Mouse (Mus musculus): ENCODE data around the gene Glrx5. TPM values are rescaled to one million over a fixed set of nuclear protein-coding genes. Genes with fewer than 3 reads are reported as not detected.

Glrx5 gene
- total and polyA plus RNA-seq, 3 experiments, result 86.5 to 103 (median 94.7) TPM

DNA sequence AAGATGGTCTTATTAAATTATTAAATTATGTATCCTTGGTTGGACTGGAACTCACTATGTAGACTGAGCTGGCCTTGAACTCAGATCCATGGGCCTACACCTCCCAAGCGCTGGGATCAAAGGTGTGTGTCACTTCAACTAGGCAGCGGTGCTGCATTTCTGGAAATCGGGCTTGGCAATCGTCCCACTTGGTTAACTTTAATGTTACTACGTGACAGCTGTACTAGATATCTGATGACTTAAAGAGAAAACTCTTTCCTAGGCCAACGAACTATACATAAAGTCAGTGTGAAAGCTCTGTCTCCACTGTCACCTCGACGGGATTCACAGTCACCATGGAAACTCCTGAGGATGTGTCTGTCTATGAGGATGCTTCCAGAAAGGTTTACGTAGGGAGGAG lies 2.6 kb upstream of the Glrx5 start:
- no peak overlapping the region for H3K9ac ChIP-seq (ENCODE audit: low read depth, low read length)
- no peaks in the 10 kb centered on the region for H3K36me3 ChIP-seq (ENCODE audit: control insufficient read depth, insufficient read depth, low read length)
- H3K4me1 ChIP-seq (ENCODE audit: control insufficient read depth, insufficient read depth, low read length), result peaks cover 7% of the 10 kb centered on the region
- 86% methylated on average over 9 of the region's 9 CpGs for WGBS
- TF ChIP-seq POLR2A (IDR thresholded peaks at IDR 0.05; ENCODE audit: insufficient read depth, low read depth, low read length) (no peak), CTCF (IDR thresholded peaks at IDR 0.05) (no peak)
- no peak overlapping the region for H3K4me3 ChIP-seq
- intact Hi-C loops (cut with DNase I), result loop anchor here (5.0 kb wide), 1 partner anchor 278 kb away; the partner anchor contains the start of gene Dicer1
- no peaks in the 10 kb centered on the region for H3K27me3 ChIP-seq (ENCODE audit: control insufficient read depth, insufficient read depth, low read length)
- H3K79me2 ChIP-seq (replicated peaks; ENCODE audit: control insufficient read depth, insufficient read depth, low read length), result no peaks in the 10 kb centered on the region; the same call in 1 of the 2 replicates
- H3K27ac ChIP-seq, result no peak overlapping the region
- DNase-seq, result no peak

DNA sequence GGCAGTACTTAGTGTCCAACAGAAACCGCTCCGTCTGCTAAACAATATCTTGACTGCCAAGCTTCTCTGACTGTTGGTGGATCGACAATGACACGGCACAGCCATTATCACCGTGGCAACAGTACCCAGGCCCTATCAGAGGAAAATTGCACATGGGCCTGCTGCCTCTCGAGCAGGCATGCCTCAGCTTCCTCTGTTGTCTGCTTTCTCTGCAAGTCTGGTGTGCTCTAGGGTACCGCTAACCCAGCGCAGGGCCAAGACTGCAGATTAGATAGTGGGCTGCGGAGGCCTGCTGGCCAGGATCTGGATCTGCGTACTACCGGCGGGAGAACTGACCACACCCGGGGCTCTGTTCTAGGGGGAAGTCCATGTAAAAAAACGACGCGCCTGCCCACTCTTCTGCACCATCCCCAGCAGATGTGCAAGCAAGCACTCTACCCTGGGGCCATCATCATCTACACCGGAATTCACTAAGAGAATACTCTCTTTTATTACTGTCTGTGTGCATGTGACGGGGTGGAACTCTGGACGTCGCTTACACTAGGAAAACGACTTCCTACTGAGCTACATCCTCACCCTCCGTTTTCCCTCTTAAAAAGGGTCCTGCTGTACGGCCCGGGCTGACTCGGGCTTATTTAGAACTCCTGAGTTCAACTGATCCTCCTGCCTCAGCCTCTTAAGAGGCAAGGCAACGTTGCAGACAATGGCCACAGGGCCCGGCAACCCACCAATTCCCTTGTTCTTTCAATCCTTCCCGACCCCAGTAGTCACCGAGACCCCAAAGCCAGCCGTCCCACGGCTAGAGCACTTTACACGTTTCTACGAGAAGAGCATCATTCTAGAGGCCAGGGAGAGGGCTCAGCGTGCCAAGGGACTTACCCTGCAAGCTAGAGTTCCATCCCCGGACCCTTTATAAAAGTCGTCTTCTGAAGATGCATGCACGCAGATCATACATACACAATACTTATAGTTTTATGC lies 1.1 kb upstream of the Glrx5 start:
- DNase-seq, result no peak
- H3K9ac ChIP-seq (ENCODE audit: low read depth, low read length), result peak overlapping the region; percentile 79
- H3K27ac ChIP-seq, result peak overlapping the region; percentile 74
- TF ChIP-seq EP300 (IDR thresholded peaks at IDR 0.05; ENCODE audit: insufficient read depth, low read depth, low read length), result no peak
- TF ChIP-seq POLR2A (IDR thresholded peaks at IDR 0.05; ENCODE audit: insufficient read depth, low read depth, low read length), result no peak
- no peak for TF ChIP-seq CTCF (IDR thresholded peaks at IDR 0.05)
- H3K4me1 ChIP-seq (ENCODE audit: control insufficient read depth, insufficient read depth, low read length), result peaks cover 7% of the 10 kb centered on the region
- H3K36me3 ChIP-seq (ENCODE audit: control insufficient read depth, insufficient read depth, low read length), result no peaks in the 10 kb centered on the region
- intact Hi-C loops (cut with DNase I), result loop anchor here (5.0 kb wide), 1 partner anchor 279 kb away; the partner anchor contains the start of gene Dicer1
- no peaks in the 10 kb centered on the region; the same call in 1 of the 2 replicates for H3K79me2 ChIP-seq (replicated peaks; ENCODE audit: control insufficient read depth, insufficient read depth, low read length)
- WGBS, result 5% methylated on average over 37 of the region's 37 CpGs
- no peaks in the 10 kb centered on the region for H3K27me3 ChIP-seq (ENCODE audit: control insufficient read depth, insufficient read depth, low read length)
- peak overlapping the region; percentile 93 for H3K4me3 ChIP-seq

DNA sequence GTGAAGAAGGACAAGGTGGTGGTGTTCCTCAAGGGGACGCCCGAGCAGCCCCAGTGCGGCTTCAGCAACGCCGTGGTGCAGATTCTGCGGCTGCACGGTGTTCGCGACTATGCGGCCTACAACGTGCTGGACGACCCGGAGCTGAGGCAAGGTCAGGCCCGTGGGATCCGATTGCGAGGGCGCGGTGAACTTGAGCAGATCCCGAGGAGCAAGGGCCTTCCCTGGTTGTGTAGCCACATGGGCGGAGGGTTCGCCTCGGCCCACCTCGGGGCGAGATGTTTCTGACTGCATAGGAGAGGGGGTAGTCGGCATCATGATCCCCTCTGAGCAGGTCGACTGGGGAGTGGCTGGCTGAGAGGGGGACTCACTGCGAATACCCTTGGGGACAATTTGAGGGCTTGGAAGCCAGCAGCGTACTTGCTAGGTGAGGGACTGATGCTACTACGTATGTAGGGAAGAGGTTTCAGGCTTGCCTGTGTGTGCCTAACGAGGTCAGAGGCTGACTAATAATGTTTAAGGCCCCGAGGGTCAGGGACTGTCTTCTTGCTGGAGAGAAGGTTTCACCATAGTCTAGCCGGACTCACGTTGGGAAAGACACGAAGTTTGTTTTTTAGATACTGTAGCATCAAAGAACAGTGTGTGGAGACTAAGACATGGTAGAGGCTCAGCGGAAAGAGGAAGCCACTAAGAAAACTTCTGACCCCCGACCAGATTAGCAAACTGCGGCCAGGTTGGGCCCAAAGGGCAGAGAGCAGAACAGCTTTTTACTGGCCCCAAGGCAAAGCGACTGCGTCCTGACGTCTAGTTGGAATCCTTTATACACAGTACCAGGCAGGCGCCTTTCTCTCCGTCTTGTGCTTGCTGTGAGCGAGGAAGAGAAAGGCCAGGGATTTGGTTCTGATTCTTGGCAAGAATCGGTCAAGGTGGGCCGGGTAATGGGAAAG lies 616 bp downstream of the Glrx5 start:
- intact Hi-C loops (cut with DNase I), result loop anchor here (5.0 kb wide), 1 partner anchor 281 kb away; the partner anchor contains the start of gene Dicer1
- no peaks in the 10 kb centered on the region; the same call in 1 of the 2 replicates for H3K79me2 ChIP-seq (replicated peaks; ENCODE audit: control insufficient read depth, insufficient read depth, low read length)
- 2% methylated on average over 45 of the region's 45 CpGs for WGBS

DNA sequence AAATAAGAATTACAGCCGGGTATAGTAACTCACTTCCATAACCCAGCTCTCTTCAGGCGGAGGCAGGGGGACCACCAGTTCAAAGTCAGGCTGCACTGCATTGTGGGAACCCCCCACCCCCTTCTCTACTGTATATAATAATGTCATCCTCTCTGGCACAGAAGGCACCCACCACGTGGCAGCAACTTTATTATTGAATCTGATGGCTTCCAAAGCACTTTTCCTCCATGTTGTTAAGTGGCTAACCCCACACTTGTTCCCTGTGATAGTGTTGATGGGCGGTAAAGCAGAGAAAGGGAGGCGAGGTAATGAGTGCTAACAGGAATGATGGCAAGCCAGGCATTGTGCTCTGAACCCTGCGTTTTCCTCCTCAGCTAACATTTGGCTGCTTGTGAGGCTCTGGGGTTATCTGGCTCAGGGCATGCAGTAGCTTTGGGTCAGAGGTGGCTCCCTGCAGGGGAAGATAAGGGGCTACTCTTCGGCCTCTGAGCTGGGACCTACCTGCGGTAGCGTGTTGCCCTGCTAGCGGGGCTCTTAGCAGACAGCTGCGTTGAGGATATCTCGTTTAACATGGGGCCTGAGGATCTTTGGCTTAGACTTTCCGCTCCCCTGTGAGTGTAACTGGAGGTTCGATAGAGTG lies 1.8 kb downstream of the Glrx5 start:
- Histone ChIP-seq H3K27me3 (ENCODE audit: control insufficient read depth, insufficient read depth, low read length) (no peaks in the 10 kb centered on the region), H3K79me2 (replicated peaks; ENCODE audit: control insufficient read depth, insufficient read depth, low read length) (peaks cover 2% of the 10 kb centered on the region; the same call in 1 of the 2 replicates), H3K27ac (no peak overlapping the region), H3K9ac (ENCODE audit: low read depth, low read length) (no peak overlapping the region), H3K4me3 (no peak overlapping the region), H3K36me3 (ENCODE audit: control insufficient read depth, insufficient read depth, low read length) (no peaks in the 10 kb centered on the region), H3K4me1 (ENCODE audit: control insufficient read depth, insufficient read depth, low read length) (peaks cover 8% of the 10 kb centered on the region)
- intact Hi-C loops (cut with DNase I), result loop anchor here (5.0 kb wide), 1 partner anchor 282 kb away; the partner anchor contains the start of gene Dicer1
- WGBS, result 49% methylated on average over 14 of the region's 14 CpGs
- TF ChIP-seq CTCF (IDR thresholded peaks at IDR 0.05) (no peak), POLR2A (IDR thresholded peaks at IDR 0.05; ENCODE audit: insufficient read depth, low read depth, low read length) (no peak), EP300 (IDR thresholded peaks at IDR 0.05; ENCODE audit: insufficient read depth, low read depth, low read length) (no peak)
- no peak for DNase-seq

More for the DNA sequence above, 616 bp downstream of the Glrx5 start:
- TF ChIP-seq POLR2A (IDR thresholded peaks at IDR 0.05; ENCODE audit: insufficient read depth, low read depth, low read length) (no peak), EP300 (IDR thresholded peaks at IDR 0.05; ENCODE audit: insufficient read depth, low read depth, low read length) (no peak), CTCF (IDR thresholded peaks at IDR 0.05) (no peak)
- peak overlapping the region; percentile 63 for H3K4me3 ChIP-seq
- peak overlapping the region; percentile 89 for H3K9ac ChIP-seq (ENCODE audit: low read depth, low read length)
- H3K27ac ChIP-seq, result peak overlapping the region; percentile 83
- no peaks in the 10 kb centered on the region for H3K27me3 ChIP-seq (ENCODE audit: control insufficient read depth, insufficient read depth, low read length)
- no peaks in the 10 kb centered on the region for H3K36me3 ChIP-seq (ENCODE audit: control insufficient read depth, insufficient read depth, low read length)
- peaks cover 6% of the 10 kb centered on the region; the same call in 1 of the 2 replicates for H3K4me1 ChIP-seq (ENCODE audit: control insufficient read depth, insufficient read depth, low read length)
- no peak for DNase-seq

DNA sequence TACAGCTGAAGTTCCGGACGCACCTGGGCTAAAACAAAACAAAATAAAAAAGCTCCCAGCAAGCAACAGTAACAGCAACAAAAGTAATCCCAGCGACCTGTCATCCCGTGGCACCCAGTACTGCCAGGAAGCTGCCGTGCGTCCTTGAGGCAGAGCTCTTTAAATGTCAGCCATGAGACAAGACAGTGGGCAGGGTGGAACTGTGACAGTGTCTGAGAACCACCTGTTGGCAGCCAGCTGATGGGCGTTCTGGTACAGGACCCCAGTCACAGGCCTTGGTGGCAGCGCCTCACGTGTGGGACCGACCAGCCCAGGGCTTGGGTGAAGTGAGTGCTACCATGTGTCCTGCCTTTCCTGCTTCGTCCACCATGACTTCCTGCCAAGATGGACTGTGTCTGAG lies 5.7 kb downstream of the Glrx5 start:
- peaks cover 5% of the 10 kb centered on the region for H3K4me1 ChIP-seq (ENCODE audit: control insufficient read depth, insufficient read depth, low read length)

More for the DNA sequence above, 5.7 kb downstream of the Glrx5 start:
- H3K27me3 ChIP-seq (ENCODE audit: control insufficient read depth, insufficient read depth, low read length), result no peaks in the 10 kb centered on the region
- H3K36me3 ChIP-seq (ENCODE audit: control insufficient read depth, insufficient read depth, low read length), result no peaks in the 10 kb centered on the region
- peaks cover 2% of the 10 kb centered on the region; the same call in 1 of the 2 replicates for H3K79me2 ChIP-seq (replicated peaks; ENCODE audit: control insufficient read depth, insufficient read depth, low read length)
- H3K27ac ChIP-seq, result no peak overlapping the region
- WGBS, result 67% methylated on average over 11 of the region's 11 CpGs
- intact Hi-C loops (cut with DNase I), result no loop called here
- TF ChIP-seq EP300 (IDR thresholded peaks at IDR 0.05; ENCODE audit: insufficient read depth, low read depth, low read length) (no peak), POLR2A (IDR thresholded peaks at IDR 0.05; ENCODE audit: insufficient read depth, low read depth, low read length) (no peak), CTCF (IDR thresholded peaks at IDR 0.05) (no peak)
- H3K4me3 ChIP-seq, result no peak overlapping the region
- no peak for DNase-seq
- no peak overlapping the region for H3K9ac ChIP-seq (ENCODE audit: low read depth, low read length)

All from heart, adult 2 months (tissue).